Mouse (Mus musculus) CH12.LX (cell line): Measurements from ENCODE around the gene Map3k12. TPM values are rescaled to one million over a fixed set of nuclear protein-coding genes. Genes with fewer than 3 reads are reported as not detected.

Experiments used
- DNase-seq: peaks from one replicate; pipeline ENCODE4 v3.0.0-alpha.2; 2013; ENCODE audit errors: extremely low read depth
- H3K27ac ChIP-seq: 2 replicates; pipeline ENCODE4 v1.5.1; 2012; ENCODE audit warnings: low read depth, mild to moderate bottlenecking, control low read depth, moderate library complexity; ENCODE audit not compliant: insufficient read depth
- H3K27me3 ChIP-seq: replicated peaks from 2 replicates; pipeline ENCODE3; 2012; ENCODE audit warnings: inconsistent platforms
- H3K36me3 ChIP-seq, 2 experiments: replicated peaks in 1 of 2; 2 replicates each; pipeline versions ENCODE3 to v1.6.1; 2012; ENCODE audit warnings: inconsistent platforms in 1 of 2, low read length in 1 of 2, mild to moderate bottlenecking in 1 of 2, mixed read lengths in 1 of 2, moderate library complexity in 1 of 2; ENCODE audit not compliant: control insufficient read depth in 1 of 2, insufficient read depth in 1 of 2
- H3K4me1 ChIP-seq, 2 experiments: 2 replicates each; pipeline ENCODE4 v1.6.1; 2012; ENCODE audit warnings: inconsistent platforms in 1 of 2, moderate library complexity in 1 of 2; ENCODE audit not compliant: insufficient read depth in 2 of 2, control insufficient read depth in 1 of 2
- H3K4me2 ChIP-seq: 2 replicates; pipeline ENCODE4 v1.6.1; 2012; ENCODE audit warnings: low read depth, mild to moderate bottlenecking, control low read depth; ENCODE audit not compliant: poor library complexity, insufficient read depth, severe bottlenecking
- H3K4me3 ChIP-seq, 3 experiments: fragments of 150-350 bp in 1 of 3; sonication (generic) in 1 of 3; replicated peaks in 1 of 3; 2 replicates each; pipeline versions ENCODE3 to v1.5.1; 2011 to 2012; ENCODE audit warnings: low read depth in 2 of 3, low read length in 2 of 3, mild to moderate bottlenecking in 2 of 3, moderate library complexity in 2 of 3, control low read depth in 1 of 3, improper control_type of control experiment in 1 of 3, inconsistent platforms in 1 of 3, mixed read lengths in 1 of 3; ENCODE audit not compliant: poor library complexity in 1 of 3
- H3K79me2 ChIP-seq: replicated peaks from 2 replicates; pipeline ENCODE4 v1.6.1; 2012; ENCODE audit warnings: mild to moderate bottlenecking, moderate library complexity; ENCODE audit not compliant: control insufficient read depth, poor library complexity, insufficient read depth, severe bottlenecking; ENCODE audit errors: extremely low read depth
- H3K9ac ChIP-seq: 2 replicates; pipeline ENCODE4 v1.6.1; 2012; ENCODE audit warnings: low read depth, mild to moderate bottlenecking, control low read depth, moderate library complexity; ENCODE audit not compliant: insufficient read depth
- H3K9me3 ChIP-seq: replicated peaks from 2 replicates; pipeline ENCODE3; 2012; ENCODE audit warnings: low read length, inconsistent platforms, mixed read lengths
- BHLHE40 ChIP-seq: IDR thresholded peaks from 2 replicates; pipeline ENCODE4 v1.6.1; 2011; ENCODE audit warnings: mild to moderate bottlenecking, low read depth, low read length, improper control_type of control experiment
- CHD1 ChIP-seq: IDR thresholded peaks from 2 replicates; pipeline ENCODE4 v1.6.1; 2012; ENCODE audit warnings: low read depth, low read length, improper control_type of control experiment, inconsistent platforms
- CHD2 ChIP-seq: IDR thresholded peaks from 2 replicates; pipeline ENCODE4 v1.6.1; 2011; ENCODE audit warnings: low read length, improper control_type of control experiment
- CTCF ChIP-seq, 2 experiments: IDR thresholded peaks in 1 of 2; conservative IDR thresholded peaks in 1 of 2; 2 replicates each; pipeline ENCODE4 v1.5.1; 2011 to 2012; ENCODE audit warnings: low read depth in 2 of 2, low read length in 2 of 2, improper control_type of control experiment in 1 of 2, inconsistent platforms in 1 of 2, mild to moderate bottlenecking in 1 of 2, moderate library complexity in 1 of 2
- EP300 ChIP-seq: IDR thresholded peaks from 2 replicates; pipeline ENCODE4 v1.6.1; 2011; ENCODE audit warnings: low read length, improper control_type of control experiment
- ETS1 ChIP-seq: conservative IDR thresholded peaks from 2 replicates; pipeline ENCODE4 v1.6.1; 2012; ENCODE audit warnings: low read depth, mild to moderate bottlenecking, inconsistent platforms, low read length, improper control_type of control experiment, moderate library complexity
- HCFC1 ChIP-seq: IDR thresholded peaks from 2 replicates; pipeline ENCODE4 v1.6.1; 2012; ENCODE audit warnings: low read depth, mild to moderate bottlenecking, inconsistent platforms, low read length, improper control_type of control experiment
- IRF4 ChIP-seq: IDR thresholded peaks from 2 replicates; pipeline ENCODE4 v1.6.1; 2014; ENCODE audit warnings: low read depth, mild to moderate bottlenecking, inconsistent platforms, low read length, improper control_type of control experiment
- JUN ChIP-seq: IDR thresholded peaks from 2 replicates; pipeline ENCODE4 v1.6.1; 2011; ENCODE audit warnings: low read depth, mild to moderate bottlenecking, low read length, improper control_type of control experiment, moderate library complexity; ENCODE audit not compliant: insufficient read depth
- KAT2A ChIP-seq: IDR thresholded peaks from 2 replicates; pipeline ENCODE4 v1.6.1; 2012; ENCODE audit warnings: low read length, improper control_type of control experiment, inconsistent platforms; ENCODE audit not compliant: insufficient replicate concordance
- MAFK ChIP-seq: IDR thresholded peaks from 2 replicates; pipeline ENCODE4 v1.6.1; 2011; ENCODE audit warnings: low read length, improper control_type of control experiment; ENCODE audit not compliant: insufficient replicate concordance
- MAZ ChIP-seq: IDR thresholded peaks from 2 replicates; pipeline ENCODE4 v1.6.1; 2012; ENCODE audit warnings: low read depth, mild to moderate bottlenecking, inconsistent platforms, low read length, improper control_type of control experiment, moderate library complexity
- MEF2A ChIP-seq: IDR thresholded peaks from 2 replicates; pipeline ENCODE4 v1.6.1; 2014; ENCODE audit warnings: low read depth, mild to moderate bottlenecking, inconsistent platforms, low read length, improper control_type of control experiment, borderline replicate concordance
- PAX5 ChIP-seq: IDR thresholded peaks from 2 replicates; pipeline ENCODE4 v1.6.1; 2012; ENCODE audit warnings: low read length, inconsistent platforms, mixed read lengths
- POLR2AphosphoS2 ChIP-seq: IDR thresholded peaks from 2 replicates; pipeline ENCODE4 v1.6.1; 2011; ENCODE audit warnings: low read depth, low read length, improper control_type of control experiment
- RAD21 ChIP-seq: IDR thresholded peaks from 2 replicates; pipeline ENCODE4 v1.6.1; 2011; ENCODE audit warnings: low read depth, mild to moderate bottlenecking, low read length, improper control_type of control experiment, moderate library complexity
- RCOR1 ChIP-seq: conservative IDR thresholded peaks from 2 replicates; pipeline ENCODE4 v1.6.1; 2012; ENCODE audit warnings: low read depth, mild to moderate bottlenecking, inconsistent platforms, low read length, improper control_type of control experiment
- SIN3A ChIP-seq: IDR thresholded peaks from 2 replicates; pipeline ENCODE4 v1.6.1; 2012; ENCODE audit warnings: low read length, improper control_type of control experiment, inconsistent platforms
- SMC3 ChIP-seq: IDR thresholded peaks from 2 replicates; pipeline ENCODE4 v1.6.1; 2011; ENCODE audit warnings: low read depth, low read length, improper control_type of control experiment
- TBP ChIP-seq: conservative IDR thresholded peaks from 2 replicates; pipeline ENCODE4 v1.6.1; 2011; ENCODE audit warnings: low read depth, low read length, improper control_type of control experiment
- USF2 ChIP-seq: conservative IDR thresholded peaks from 2 replicates; pipeline ENCODE4 v1.6.1; 2011; ENCODE audit warnings: low read depth, low read length, improper control_type of control experiment
- ZMIZ1 ChIP-seq: IDR thresholded peaks from 2 replicates; pipeline ENCODE4 v1.6.1; 2012; ENCODE audit warnings: low read depth, mild to moderate bottlenecking, inconsistent platforms, low read length, improper control_type of control experiment
- dilution Hi-C: fragments of 300-500 bp; cut with MboI; formaldehyde crosslinking; loops from 2 replicates; pipeline ENCODE4 v1.14.3; 2020; ENCODE audit warnings: low sequenced_read_pairs; ENCODE audit not compliant: extremely low pct_unique_long_range_greater_than_20kb, extremely low pct_ligation_motif_present
- in situ Hi-C: fragments of 300-500 bp; cut with MboI; formaldehyde crosslinking; loops from 3 replicates; pipeline ENCODE4 v1.14.3; 2019; ENCODE audit warnings: low sequenced_read_pairs, low pct_ligation_motif_present, low pct_unique_long_range_greater_than_20kb, mixed read lengths
- polyA plus RNA-seq: library from polyadenylated mRNA; unstranded; fragments of >175 nt; gene quantifications from 2 replicates; pipeline ENCODE4 v1.2.1, GENCODE M21; 2012; ENCODE audit warnings: low read depth; ENCODE audit not compliant: insufficient read length
- total RNA-seq, 2 experiments: library from RNA; depleted of rRNA; stranded (reverse); fragments of 300-350 nt in 1 of 2; fragments of >200 nt in 1 of 2; gene quantifications; 2 replicates each; pipeline ENCODE4 v1.2.3; 2012 to 2014

Map3k12 gene
- total and polyA plus RNA-seq, 3 experiments, result 1.5 to 3.0 (median 2.3) TPM

DNA sequence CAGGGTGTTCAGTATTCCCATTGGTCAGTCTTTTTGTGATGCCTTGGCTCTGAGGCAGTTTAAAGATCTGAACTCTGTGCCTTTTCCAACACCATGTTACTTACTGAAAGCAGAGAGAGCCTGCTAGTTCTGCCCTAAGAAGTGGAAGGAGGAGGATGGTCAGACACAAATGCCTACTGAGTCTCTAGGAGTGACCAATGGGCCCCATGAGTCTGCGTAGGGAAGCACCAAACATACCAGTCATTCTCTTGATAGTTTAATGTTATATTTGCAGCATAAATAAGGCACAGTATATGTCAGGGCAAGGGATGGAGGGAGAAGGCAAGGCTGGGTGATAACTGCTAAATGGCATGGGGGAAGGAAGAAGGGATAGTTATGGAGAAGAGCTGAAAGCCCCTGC is 11.5 kb upstream of the Map3k12 start:
- Histone ChIP-seq H3K4me3 (no peak overlapping the region), H3K79me2 (no peaks in the 10 kb centered on the region), H3K4me1 (peaks cover 0 to 12% of the 10 kb centered on the region in 2 experiments; a peak in 2 of 4 replicates), H3K36me3 (peaks cover 34 to 94% of the 10 kb centered on the region in 2 experiments), H3K27me3 (no peaks in the 10 kb centered on the region), H3K27ac (no peak overlapping the region), H3K9ac (no peak overlapping the region), H3K4me2 (no peak overlapping the region), H3K9me3 (no peaks in the 10 kb centered on the region)
- no peak for DNase-seq
- in situ Hi-C loops, result no loop called here
- TF ChIP-seq MAFK, result no peak
- no peak for TF ChIP-seq KAT2A
- TF ChIP-seq PAX5, result no peak
- no peak for TF ChIP-seq CTCF (conservative IDR thresholded peaks at IDR 0.05 in 1 of 2, IDR thresholded peaks at IDR 0.05 in 1 of 2; ENCODE audit: low read depth in 2 of 2, low read length in 2 of 2)
- no peak for TF ChIP-seq MEF2A
- TF ChIP-seq CHD1, result no peak
- no peak for TF ChIP-seq HCFC1
- TF ChIP-seq TBP, result no peak
- TF ChIP-seq ZMIZ1, result no peak
- no peak for TF ChIP-seq SIN3A
- no peak for TF ChIP-seq RCOR1
- TF ChIP-seq MAZ, result no peak
- no peak for TF ChIP-seq USF2
- TF ChIP-seq POLR2AphosphoS2, result no peak
- no peak for TF ChIP-seq ETS1
- no peak for TF ChIP-seq BHLHE40
- no peak for TF ChIP-seq CHD2
- no peak for TF ChIP-seq IRF4
- dilution Hi-C loops, result no loop called here

DNA sequence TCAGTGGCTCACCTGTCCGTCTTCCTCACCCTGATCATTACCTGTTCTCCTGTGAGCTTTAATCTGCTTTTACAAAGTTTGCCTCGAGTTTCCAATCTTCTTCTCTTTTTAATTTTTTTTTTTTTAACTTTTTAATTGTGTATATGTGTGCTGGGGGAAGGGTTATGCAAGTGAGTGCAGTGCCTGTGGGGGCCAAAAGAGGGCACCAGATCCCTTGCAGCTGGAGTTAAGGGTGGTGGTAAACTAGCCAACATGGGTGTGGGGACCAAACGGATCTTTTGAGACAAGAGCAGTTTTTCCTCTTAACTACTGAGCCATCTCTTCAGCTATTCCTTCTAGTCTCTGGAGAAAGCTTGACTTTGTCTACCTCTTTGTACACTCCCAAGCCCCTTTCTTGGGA is 11.1 kb upstream of the Map3k12 start:
- Histone ChIP-seq H3K4me1 (peaks cover 0 to 12% of the 10 kb centered on the region in 2 experiments; a peak in 2 of 4 replicates), H3K4me2 (no peak overlapping the region), H3K36me3 (peaks cover 36 to 90% of the 10 kb centered on the region in 2 experiments), H3K27me3 (no peaks in the 10 kb centered on the region), H3K9me3 (no peaks in the 10 kb centered on the region), H3K79me2 (no peaks in the 10 kb centered on the region), H3K4me3 (no peak overlapping the region), H3K9ac (no peak overlapping the region), H3K27ac (no peak overlapping the region)
- dilution Hi-C loops (no loop called here), in situ Hi-C loops (no loop called here)
- no peak for DNase-seq
- TF ChIP-seq MAZ (no peak), CHD1 (no peak), CTCF (conservative IDR thresholded peaks at IDR 0.05 in 1 of 2, IDR thresholded peaks at IDR 0.05 in 1 of 2; ENCODE audit: low read depth in 2 of 2, low read length in 2 of 2) (peak; percentile 32 to 60; a peak in 3 of 4 replicates), EP300 (no peak), SMC3 (peak; percentile 13), JUN (no peak), MEF2A (no peak), RAD21 (peak; percentile 45), POLR2AphosphoS2 (no peak), KAT2A (no peak), RCOR1 (no peak)
